Mouse (Mus musculus) megakaryocyte-erythroid progenitor cell, adult 5-6 weeks (primary cell): ENCODE results near the gene Zfp462. TPM values are rescaled to one million over a fixed set of nuclear protein-coding genes. Genes with fewer than 3 reads are reported as not detected.
"Not testable (repeated sequence)": the region's sequence is repeated elsewhere in the genome, so short reads cannot be mapped to it uniquely, and the experiment has no call there.

Experiments
- ATAC-seq: replicated peaks from 2 replicates; pipeline ENCODE4 v1.8.0; 2016; ENCODE audit warnings: mild to moderate bottlenecking, inconsistent platforms; ENCODE audit not compliant: severe bottlenecking, poor library complexity, low FRiP score, low TSS enrichment
- total RNA-seq, 2 experiments: library from RNA; stranded (forward) in 1 of 2; stranded (reverse) in 1 of 2; fragments of 200-1000, 215-1000 nt in 1 of 2; fragments of >200 nt in 1 of 2; fragmentation: Nextera tagmentation in 1 of 2; gene quantifications; 2 replicates each; pipeline ENCODE4 v1.2.3; 2014 to 2017

Zfp462 gene
- total RNA-seq (2014; fragmentation: Nextera tagmentation) (1.0 TPM in 1 of 2 replicates, not detected in the other), total RNA-seq (2017) (0.57 and 0.99 TPM in 2 replicates)

DNA sequence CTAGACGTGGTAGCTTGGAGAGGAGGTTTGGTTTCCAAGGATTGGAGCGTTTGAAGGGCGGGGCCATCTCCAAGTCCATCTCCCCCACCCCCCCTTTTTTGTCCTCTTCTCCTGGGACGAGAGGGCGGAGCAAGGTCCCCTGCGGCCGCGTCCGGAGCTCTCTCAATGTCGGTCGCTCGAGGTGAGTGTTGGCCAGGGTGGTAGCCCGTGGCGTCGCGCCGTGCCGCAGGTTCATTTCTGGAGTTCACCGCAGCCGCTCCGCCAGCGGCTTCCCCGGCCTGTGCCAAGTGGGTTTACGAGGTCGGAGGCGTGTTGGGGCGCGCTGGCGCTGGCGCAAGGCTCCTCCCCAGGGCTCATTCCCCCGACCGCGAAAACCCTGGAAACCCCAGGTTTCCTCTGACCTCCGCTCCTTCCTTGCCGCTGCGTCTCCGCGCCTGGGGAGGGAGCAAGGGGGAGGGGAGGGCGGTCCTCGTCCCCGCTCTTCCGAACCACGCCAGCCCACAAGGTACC, at the start of gene Zfp462:
Zfp462 (plus strand) TSS at position 128 of the 510 bp plus-strand sequence.
- ATAC-seq = no peak

- ATAC-seq = no peak
These were observed 48.8 kb upstream of the Zfp462 start for GRCm38 (mm10) chr4:54896017-54896416.

- no peak for ATAC-seq
These were observed 40.2 kb upstream of the Zfp462 start for GRCm38 (mm10) chr4:54904641-54905040.

DNA sequence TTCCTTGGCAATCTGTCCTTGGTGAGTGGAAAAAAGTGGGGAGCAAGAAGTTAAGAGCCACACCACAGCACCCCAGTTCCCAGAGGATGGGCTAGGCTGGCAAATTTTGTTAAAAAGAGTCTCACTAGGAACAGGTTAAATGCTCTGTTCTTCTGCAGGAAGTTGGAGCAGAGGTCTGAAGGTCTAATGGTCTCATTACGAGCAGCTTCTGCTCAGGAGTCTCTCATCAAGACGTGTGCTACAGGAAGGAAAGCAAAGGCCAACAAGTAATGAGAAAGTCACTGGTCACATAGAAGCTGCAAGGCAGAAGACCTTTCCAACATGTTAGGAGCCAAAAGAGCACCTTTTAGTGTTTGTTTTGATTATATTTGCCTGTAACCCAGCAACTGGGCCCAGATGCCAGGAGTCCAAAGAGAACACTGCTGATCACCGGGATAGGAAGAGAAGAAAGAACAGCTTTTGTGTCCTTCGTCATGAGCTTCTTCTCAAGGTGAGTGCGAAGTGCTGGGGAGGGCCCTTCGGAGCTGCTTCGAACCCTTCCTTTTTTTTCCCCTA, 39.4 kb upstream of the Zfp462 start:
- no peak for ATAC-seq

- ATAC-seq = no peak
These were observed 34.5 kb upstream of the Zfp462 start for GRCm38 (mm10) chr4:54910300-54910699.

DNA sequence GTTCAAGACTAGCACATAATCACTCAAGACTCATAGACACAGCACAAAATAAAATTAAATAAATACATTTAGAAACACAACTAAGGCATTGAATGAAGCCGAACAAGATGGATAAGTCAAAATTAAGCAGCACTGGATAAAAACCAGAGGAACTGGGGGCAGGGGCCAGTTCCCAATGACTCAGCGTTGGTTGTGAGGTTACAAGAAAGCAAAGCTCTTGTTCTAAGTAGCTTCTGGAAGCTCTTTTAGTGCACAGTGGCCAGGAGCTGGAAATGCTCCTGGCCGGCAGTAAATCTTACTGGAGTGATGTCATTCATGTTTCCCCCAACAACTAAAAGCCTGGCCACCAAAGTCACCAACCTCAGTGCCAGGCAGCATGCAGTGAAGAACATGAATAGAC, 26.6 kb upstream of the Zfp462 start:
- no peak for ATAC-seq

DNA sequence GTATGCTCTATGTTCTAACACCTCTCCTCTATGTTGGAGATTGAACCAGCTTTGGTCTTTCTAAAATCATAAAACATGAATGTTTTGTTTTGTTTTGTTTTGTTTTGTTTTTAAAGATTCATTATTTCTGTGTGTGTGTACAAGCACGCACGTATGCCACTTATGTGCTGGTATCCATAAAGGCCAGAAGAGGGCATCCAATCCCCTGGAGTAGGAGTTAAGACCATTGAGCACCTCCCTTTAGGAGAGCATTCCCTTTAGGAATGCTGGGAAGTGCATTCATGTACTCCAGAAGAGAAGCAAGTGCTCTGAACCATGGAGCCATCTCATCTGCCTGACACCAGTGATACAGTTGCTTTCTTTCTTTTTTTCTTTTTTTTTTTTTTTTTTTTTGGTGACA, 21.5 kb upstream of the Zfp462 start:
- no peak for ATAC-seq

GRCm38 (mm10) chr4:54924306-54924705, 20.5 kb upstream of the Zfp462 start:
- no peak for ATAC-seq

DNA sequence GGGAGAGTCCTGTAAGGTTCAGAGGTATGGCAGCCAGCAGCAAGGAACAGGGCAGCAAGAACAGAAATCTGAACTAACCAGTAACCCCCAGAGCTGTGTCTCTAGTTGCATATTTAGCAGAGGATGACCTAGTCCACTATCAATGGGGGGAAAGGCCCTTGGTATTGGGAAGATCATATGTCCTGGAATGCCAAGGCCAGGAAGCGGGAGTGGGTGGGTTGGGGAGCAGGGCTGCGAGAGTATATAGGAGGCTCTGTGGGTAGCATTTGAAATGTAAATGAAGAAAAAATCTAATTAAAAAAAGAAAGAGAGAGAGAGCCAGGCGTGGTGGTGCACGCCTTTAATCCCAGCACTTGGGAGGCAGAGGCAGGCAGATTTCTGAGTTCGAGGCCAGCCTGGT, 18.4 kb upstream of the Zfp462 start:
- not testable (repeated sequence) for ATAC-seq

GRCm38 (mm10) chr4:54927321-54928062, 17.4 kb upstream of the Zfp462 start:
- ATAC-seq = not testable (repeated sequence)

DNA sequence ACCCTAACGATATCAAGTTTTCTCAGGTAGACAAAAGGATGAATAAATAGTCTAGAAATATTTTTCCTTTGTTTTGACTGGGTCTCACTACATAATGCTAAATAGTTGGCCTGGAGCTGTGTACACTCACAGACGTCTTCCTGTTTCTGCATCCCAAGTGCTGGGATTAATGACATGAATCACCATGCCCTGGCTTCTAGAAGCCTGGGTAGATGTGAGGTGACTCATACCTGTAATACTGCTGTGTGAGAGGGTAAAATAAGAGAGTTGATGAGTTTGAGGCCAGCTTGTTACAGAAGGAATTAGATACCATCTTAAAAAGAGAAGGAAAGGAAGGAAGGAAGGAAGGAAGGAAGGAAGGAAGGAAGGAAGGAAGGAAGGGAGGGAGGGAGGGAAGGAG, 15.2 kb upstream of the Zfp462 start:
- no peak for ATAC-seq

GRCm38 (mm10) chr4:54932668-54933067, 12.2 kb upstream of the Zfp462 start:
- ATAC-seq = no peak

DNA sequence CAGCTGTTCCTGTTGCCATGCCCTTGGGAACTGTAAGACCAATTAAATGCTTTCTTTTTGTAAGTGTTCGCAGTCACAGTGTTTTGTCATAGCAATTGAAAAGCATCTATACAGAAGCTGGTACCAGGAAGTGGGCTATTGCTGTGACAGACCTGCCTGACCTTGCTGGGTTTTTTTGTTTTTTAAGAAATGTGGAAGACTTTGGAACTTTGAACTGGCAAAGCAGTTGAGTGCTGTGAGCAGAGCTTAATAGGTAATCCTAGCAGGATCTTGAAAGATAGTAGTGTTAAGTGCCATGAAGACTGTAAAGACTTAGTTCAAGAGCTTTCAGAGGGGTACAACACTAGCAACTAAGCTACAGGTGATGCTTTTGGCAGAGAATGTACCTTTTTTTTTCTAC, 7.7 kb upstream of the Zfp462 start:
- no peak for ATAC-seq

- no peak for ATAC-seq
These were observed 976 bp downstream of the Zfp462 start for GRCm38 (mm10) chr4:54945603-54946445.

GRCm38 (mm10) chr4:54946662-54947055, 1.8 kb downstream of the Zfp462 start:
- no peak for ATAC-seq

DNA sequence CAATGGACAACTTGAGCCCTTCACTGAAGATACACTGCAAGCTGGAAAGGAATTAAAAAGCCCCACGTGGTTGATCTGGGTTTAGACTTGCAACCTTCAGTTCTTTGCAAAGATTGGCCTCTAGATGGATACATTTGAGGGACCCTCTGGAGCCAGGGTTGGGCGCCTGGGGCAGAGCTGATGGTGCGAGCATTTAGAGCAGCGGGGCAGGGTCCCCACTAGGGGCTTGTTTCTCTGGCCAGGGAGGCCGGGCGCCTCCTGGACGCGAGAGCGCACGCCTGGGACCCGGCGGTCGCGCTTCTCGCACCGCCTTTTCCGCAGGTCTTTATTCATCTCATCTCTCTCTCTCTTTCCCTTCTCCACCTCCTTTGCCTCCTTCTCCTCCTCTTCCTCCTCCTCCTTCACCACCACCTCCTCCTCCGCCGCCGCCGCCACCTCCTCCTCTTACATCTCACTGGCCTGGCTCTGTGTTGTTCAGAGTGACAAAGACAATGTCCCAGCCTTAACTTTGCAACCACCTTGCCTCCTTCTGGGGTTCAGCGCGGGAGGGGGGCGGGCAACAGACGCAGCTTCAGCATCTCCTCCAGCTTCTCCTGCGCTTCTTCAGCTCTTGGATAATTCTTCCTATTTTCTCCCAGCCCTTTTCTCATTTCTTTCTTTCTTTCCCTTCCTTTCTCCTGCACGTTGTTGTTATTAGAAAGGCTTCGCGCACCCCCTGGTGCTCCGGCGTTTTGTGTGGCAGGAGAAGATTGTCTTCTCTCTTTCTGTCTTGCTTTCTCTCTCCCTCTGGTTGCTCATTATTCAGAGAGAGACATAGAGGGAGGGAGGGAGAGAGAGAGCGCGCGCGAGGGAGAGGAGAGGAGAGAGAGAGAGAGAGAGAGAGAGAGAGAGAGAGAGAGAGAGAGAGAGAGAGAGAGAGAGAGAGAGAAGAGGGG, 2.5 kb downstream of the Zfp462 start:
- no peak for ATAC-seq

- ATAC-seq = no peak; the same call in 1 of the 2 replicates
These were observed 3.3 kb downstream of the Zfp462 start for GRCm38 (mm10) chr4:54947991-54948615.

DNA sequence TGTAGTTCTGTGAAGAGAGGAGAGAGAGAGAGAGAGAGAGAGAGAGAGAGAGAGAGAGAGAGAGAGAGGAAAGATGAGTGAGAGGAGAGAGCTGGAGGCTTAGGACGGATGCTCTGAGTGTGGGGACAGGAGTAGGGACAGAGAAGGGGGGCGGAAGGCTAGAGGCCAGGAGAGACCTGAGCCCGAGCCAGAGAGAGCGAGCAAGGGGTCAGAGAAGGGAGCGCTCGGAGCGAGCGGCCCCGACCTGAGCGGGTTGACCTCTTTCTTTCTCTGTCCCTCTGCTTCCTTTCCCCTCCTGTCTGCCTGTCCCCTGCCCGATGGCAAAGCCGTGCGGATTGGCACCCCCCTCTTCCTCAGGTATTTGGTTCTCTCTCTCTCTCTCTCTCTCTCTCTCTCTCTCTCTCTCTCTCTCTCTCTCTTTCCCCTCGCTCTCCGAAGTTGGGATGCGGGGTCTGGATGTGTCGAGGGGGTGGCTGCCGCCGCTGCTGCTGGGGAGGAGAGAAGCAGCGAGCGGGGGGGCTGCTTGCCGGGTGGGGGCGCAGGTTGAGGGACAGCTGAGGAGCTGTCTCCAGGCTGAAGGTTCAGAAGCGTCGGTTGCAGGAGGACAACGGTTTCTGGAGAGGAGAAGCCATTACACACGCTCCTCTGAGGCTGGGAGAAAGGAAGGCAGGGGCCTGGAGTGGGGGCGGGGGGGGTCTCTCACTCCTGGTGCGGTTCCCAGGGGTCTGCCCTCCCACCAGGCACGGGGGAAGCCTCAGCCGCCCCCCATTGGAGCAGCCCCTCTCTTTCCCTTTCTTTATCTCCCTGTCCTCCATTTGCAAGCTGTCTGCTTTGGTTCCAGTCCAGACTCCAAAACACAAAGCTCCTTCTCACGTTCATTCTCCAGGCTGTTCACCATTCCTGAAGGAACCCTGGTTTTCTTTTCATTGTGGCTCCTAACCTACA, 4.0 kb downstream of the Zfp462 start:
- ATAC-seq = no peak
